Mouse (Mus musculus) MEL (cell line): ENCODE measurements at regions not wholly inside any gene's neighbourhood (a gene's known extent, or its start where the extent isn't known, plus 50 kb on each side); places are given as distances from the start of the nearest gene placed in this dataset.

Experiments
- CTCF ChIP-seq, 3 experiments: IDR thresholded peaks in 2 of 3; conservative IDR thresholded peaks in 1 of 3; 2 replicates each; pipeline ENCODE4 v1.5.1; 2011 to 2012; ENCODE audit warnings: low read length in 3 of 3, low read depth in 2 of 3, mild to moderate bottlenecking in 2 of 3, improper control_type of control experiment in 1 of 3, inconsistent platforms in 1 of 3, mixed read lengths in 1 of 3, moderate library complexity in 1 of 3; ENCODE audit not compliant: control insufficient read depth in 1 of 3, insufficient read depth in 1 of 3, poor library complexity in 1 of 3, severe bottlenecking in 1 of 3
- ELF1 ChIP-seq: IDR thresholded peaks from 2 replicates; pipeline ENCODE4 v1.6.1; 2014; ENCODE audit warnings: low read depth, mild to moderate bottlenecking, inconsistent platforms, low read length, improper control_type of control experiment, moderate library complexity
- EP300 ChIP-seq, 2 experiments: IDR thresholded peaks; 2 replicates each; pipeline ENCODE4 v1.6.1; 2011; ENCODE audit warnings: improper control_type of control experiment in 2 of 2, low read length in 2 of 2, low read depth in 1 of 2, mild to moderate bottlenecking in 1 of 2
- HCFC1 ChIP-seq: IDR thresholded peaks from 2 replicates; pipeline ENCODE4 v1.6.1; 2012; ENCODE audit warnings: low read depth, mild to moderate bottlenecking, inconsistent platforms, low read length, improper control_type of control experiment, moderate library complexity
- MAFK ChIP-seq: IDR thresholded peaks from 2 replicates; pipeline ENCODE4 v1.6.1; 2011; ENCODE audit warnings: low read depth, mild to moderate bottlenecking, low read length, improper control_type of control experiment, borderline replicate concordance
- POLR2A ChIP-seq, 2 experiments: IDR thresholded peaks; 2 replicates each; pipeline ENCODE4 v1.6.1; 2011 to 2012; ENCODE audit warnings: low read length in 2 of 2, mild to moderate bottlenecking in 2 of 2, control low read depth in 1 of 2, improper control_type of control experiment in 1 of 2, low read depth in 1 of 2, moderate library complexity in 1 of 2; ENCODE audit not compliant: control insufficient read depth in 1 of 2, insufficient read depth in 1 of 2, poor library complexity in 1 of 2
- RCOR1 ChIP-seq: IDR thresholded peaks from 2 replicates; pipeline ENCODE4 v1.6.1; 2012; ENCODE audit warnings: low read depth, mild to moderate bottlenecking, inconsistent platforms, low read length, improper control_type of control experiment
- UBTF ChIP-seq: IDR thresholded peaks from 2 replicates; pipeline ENCODE4 v1.6.1; 2012; ENCODE audit warnings: low read depth, mild to moderate bottlenecking, inconsistent platforms, low read length, improper control_type of control experiment, moderate library complexity, borderline replicate concordance; ENCODE audit not compliant: insufficient read depth
- ZNF384 ChIP-seq: IDR thresholded peaks from 2 replicates; pipeline ENCODE4 v1.6.1; 2012; ENCODE audit warnings: low read depth, mild to moderate bottlenecking, inconsistent platforms, low read length, improper control_type of control experiment

DNA sequence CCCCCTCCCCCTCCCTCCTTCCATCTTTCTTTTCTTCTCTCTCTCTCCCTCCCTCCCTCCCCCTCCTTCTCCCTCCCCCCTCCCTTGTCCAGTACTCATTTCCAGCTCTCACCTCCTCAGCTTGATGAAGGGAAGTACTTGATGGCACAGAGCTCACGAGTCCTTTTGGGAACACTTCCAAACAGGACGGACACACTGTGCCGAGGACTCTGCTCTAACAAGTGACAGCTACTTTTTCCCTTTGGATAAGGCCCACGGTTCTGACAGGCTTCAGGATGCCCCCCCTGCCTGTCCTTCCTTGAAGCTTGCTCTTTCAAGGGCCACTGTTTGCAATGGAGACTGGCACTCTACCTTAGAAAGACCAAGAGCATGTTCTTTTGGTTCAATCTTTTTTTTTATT, 110.8 kb upstream of the Rreb1 start:
- no peak for TF ChIP-seq EP300 (IDR thresholded peaks at IDR 0.05; ENCODE audit: low read depth in 1 of 2, low read length in 2 of 2)
- TF ChIP-seq HCFC1 = no peak
- TF ChIP-seq UBTF = no peak
- TF ChIP-seq CTCF (IDR thresholded peaks at IDR 0.05 in 2 of 3, conservative IDR thresholded peaks at IDR 0.05 in 1 of 3; ENCODE audit: control insufficient read depth in 1 of 3, insufficient read depth in 1 of 3, low read depth in 2 of 3, low read length in 3 of 3, poor library complexity in 1 of 3, severe bottlenecking in 1 of 3) = no peak
- no peak for TF ChIP-seq ZNF384
- TF ChIP-seq MAFK = no peak
- no peak for TF ChIP-seq RCOR1
- no peak for TF ChIP-seq ELF1
- TF ChIP-seq POLR2A (IDR thresholded peaks at IDR 0.05; ENCODE audit: control insufficient read depth in 1 of 2, insufficient read depth in 1 of 2, low read depth in 1 of 2, low read length in 2 of 2, poor library complexity in 1 of 2) = no peak
